Mouse (Mus musculus) liver, adult (tissue): ENCODE measurements at regions not wholly inside any gene's neighbourhood (a gene's known extent, or its start where the extent isn't known, plus 50 kb on each side); places are given as distances from the start of the nearest gene placed in this dataset.

Source experiments
- GATA4 ChIP-seq: IDR thresholded peaks from 2 replicates; pipeline ENCODE4 v1.6.1; 2014; ENCODE audit warnings: mild to moderate bottlenecking, low read length; ENCODE audit not compliant: insufficient replicate concordance

- no peak for TF ChIP-seq GATA4
Measured at GRCm38 (mm10) chr17:81209323-81209722, 144.4 kb upstream of the Thumpd2 start.

GRCm38 (mm10) chr17:81201052-81201451 lies 136.2 kb upstream of the Thumpd2 start:
- no peak for TF ChIP-seq GATA4

GRCm38 (mm10) chr17:81194006-81194405 lies 129.1 kb upstream of the Thumpd2 start:
- TF ChIP-seq GATA4, result no peak

- no peak for TF ChIP-seq GATA4
Measured at GRCm38 (mm10) chr17:81193230-81193871, 128.5 kb upstream of the Thumpd2 start.

- TF ChIP-seq GATA4, result no peak
Measured at GRCm38 (mm10) chr17:81189996-81190395, 125.1 kb upstream of the Thumpd2 start.

- no peak for TF ChIP-seq GATA4
Measured at GRCm38 (mm10) chr17:81185685-81186084, 120.8 kb upstream of the Thumpd2 start.

- TF ChIP-seq GATA4, result no peak
Measured at GRCm38 (mm10) chr17:81180813-81181424, 116.0 kb upstream of the Thumpd2 start.

- 0 out of 2 replicates have a peak, but pooled peaks have one; percentile 3 for TF ChIP-seq GATA4
Measured at GRCm38 (mm10) chr17:81176306-81176705, 111.4 kb upstream of the Thumpd2 start.

- TF ChIP-seq GATA4, result peak; percentile 5; the same call in 1 of the 2 replicates
Measured at GRCm38 (mm10) chr17:81175877-81176276, 111.0 kb upstream of the Thumpd2 start.

GRCm38 (mm10) chr17:81172943-81173342 lies 108.1 kb upstream of the Thumpd2 start:
- TF ChIP-seq GATA4, result no peak

- TF ChIP-seq GATA4, result no peak
Measured at GRCm38 (mm10) chr17:81169118-81169517, 104.2 kb upstream of the Thumpd2 start.

GRCm38 (mm10) chr17:81150730-81151129 lies 85.8 kb upstream of the Thumpd2 start:
- TF ChIP-seq GATA4, result no peak

GRCm38 (mm10) chr17:81134702-81135101 lies 69.8 kb upstream of the Thumpd2 start:
- TF ChIP-seq GATA4, result no peak

GRCm38 (mm10) chr17:81133227-81133626 lies 68.3 kb upstream of the Thumpd2 start:
- TF ChIP-seq GATA4, result no peak
